Mouse (Mus musculus) embryonic stem cell, embryonic (primary cell): ENCODE data around the gene Dclre1a.
"Not testable (repeated sequence)": the region's sequence is repeated elsewhere in the genome, so short reads cannot be mapped to it uniquely, and the experiment has no call there.

Experiments used
- CTCF ChIA-PET, 4 experiments: fragments of 300-600 bp in 2 of 4; fragments of 350-600 bp in 2 of 4; sonication (Branson Sonifier 250); formaldehyde crosslinking; loops; one replicate each; lab custom pipeline; 2022; ENCODE audit warnings: inconsistent platforms in 2 of 4; lab: Charles Lee
- POLR2A ChIA-PET, 4 experiments: fragments of 300-600 bp in 2 of 4; fragments of 350-600 bp in 2 of 4; sonication (Branson Sonifier 250); formaldehyde crosslinking; loops; one replicate each; lab custom pipeline; 2022; ENCODE audit warnings: antibody characterized with exemption in 4 of 4, inconsistent platforms in 1 of 4; lab: Charles Lee

Dclre1a gene

DNA sequence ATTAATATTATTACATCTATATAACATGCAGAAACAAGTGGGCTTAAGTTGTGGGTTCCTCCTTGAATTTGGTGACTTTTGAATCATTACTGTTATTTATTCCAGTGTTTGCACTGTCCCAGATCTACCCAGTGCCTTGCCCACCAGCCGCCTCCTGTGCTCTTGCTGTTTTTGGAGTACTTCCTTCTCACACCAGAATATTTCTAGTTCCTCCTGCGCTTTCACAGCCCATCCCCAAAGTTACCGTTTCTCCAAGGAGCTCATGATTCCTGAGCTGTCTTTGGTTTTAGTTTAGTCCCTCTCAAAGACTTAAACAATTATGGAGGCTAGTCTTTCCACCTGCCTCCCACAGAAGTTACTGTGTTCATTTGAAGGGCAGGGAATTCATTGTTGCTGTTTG, 15.4 kb upstream of the Dclre1a start:
- CTCF ChIA-PET: no interaction called here
- POLR2A ChIA-PET: interaction anchor here in 2 of 4 experiments (0.6 kb wide), 2 partner anchors 50 to 51 kb away, joined by 3 to 5 read pairs; no protein-coding TSS in a partner anchor

GRCm38 (mm10) chr19:56562433-56563138, 14.6 kb upstream of the Dclre1a start:
- CTCF ChIA-PET: interaction anchor here in 1 of 4 experiments (0.6 kb wide), 1 partner anchor 67 kb away, joined by 4 read pairs; no protein-coding TSS in a partner anchor
- POLR2A ChIA-PET: interaction anchor here in 3 of 4 experiments (0.5 to 1.8 kb wide), 5 partner anchors 12 to 160 kb away, joined by 3 to 5 read pairs (median 5); partner anchors contain the start of genes Dclre1a (in 1 of the 3) and Nhlrc2 (in 1 of the 3)

- CTCF ChIA-PET: interaction anchor here in 1 of 4 experiments (0.5 kb wide), 1 partner anchor 20 kb away, joined by 3 read pairs; no protein-coding TSS in a partner anchor
- POLR2A ChIA-PET: interaction anchor here (0.5 to 0.7 kb wide), 6 partner anchors 8 to 1373 kb away, joined by 3 to 5 read pairs (median 3); no protein-coding TSS in a partner anchor
Measured at GRCm38 (mm10) chr19:56555972-56556371, 8.0 kb upstream of the Dclre1a start.

DNA sequence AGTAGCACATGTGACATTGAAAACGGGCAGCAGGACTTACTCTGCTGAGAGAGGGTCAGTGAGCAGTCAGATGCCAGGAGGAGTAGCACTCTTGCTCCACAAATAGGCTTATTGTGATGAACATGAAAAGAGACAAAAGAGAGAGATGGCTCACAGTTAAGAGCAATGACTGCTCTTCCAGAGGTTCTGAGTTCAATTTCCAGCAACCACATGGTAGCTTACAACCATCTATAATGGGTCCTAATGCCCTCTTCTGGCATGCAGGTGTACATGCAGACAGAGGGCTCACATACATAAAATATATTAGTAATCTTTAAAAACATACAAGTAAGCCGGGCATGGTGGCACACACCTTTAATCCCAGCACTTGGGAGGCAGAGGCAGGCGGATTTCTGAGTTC, 5.2 kb upstream of the Dclre1a start:
- ChIA-PET CTCF (no interaction called here), POLR2A (interaction anchor here in 1 of 4 experiments (1.5 kb wide), 1 partner anchor 12 kb away, joined by 3 read pairs; no protein-coding TSS in a partner anchor)

DNA sequence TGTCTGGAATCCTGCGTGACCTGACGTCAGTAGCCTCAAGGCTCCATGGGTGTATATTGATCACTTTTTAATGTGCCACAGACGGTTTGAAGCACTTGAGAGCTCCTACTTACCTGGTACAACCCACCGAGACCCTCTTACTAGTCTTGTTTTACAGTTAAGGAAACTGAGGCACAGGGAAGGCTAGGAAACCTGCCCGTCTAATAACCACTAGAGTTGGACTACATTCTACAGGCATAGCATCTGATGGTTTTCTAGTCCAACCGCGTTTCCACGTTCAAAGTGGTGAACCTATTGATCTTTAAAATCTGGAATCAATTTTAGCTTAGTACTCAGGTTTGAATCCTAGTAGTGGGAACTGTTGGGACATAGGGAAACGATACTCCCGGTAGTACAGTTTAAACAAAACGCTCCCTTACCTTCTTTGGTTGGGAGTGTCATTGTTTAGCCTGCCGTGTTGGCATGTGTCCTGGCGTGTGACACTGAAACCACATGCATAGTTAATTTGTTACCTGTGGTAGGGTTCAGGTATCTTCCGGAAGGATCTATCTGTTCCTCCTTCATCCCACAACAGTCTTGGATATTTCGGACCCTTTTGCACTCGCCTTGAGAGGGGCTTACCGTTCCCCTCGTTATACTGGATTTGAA, 1.1 kb upstream of the Dclre1a start:
- POLR2A ChIA-PET: interaction anchor here in 3 of 4 experiments (0.7 to 1.6 kb wide), 9 partner anchors 11 to 443 kb away, joined by 3 to 8 read pairs (median 4); no protein-coding TSS in a partner anchor
- CTCF ChIA-PET: interaction anchor here in 1 of 4 experiments (0.7 kb wide), 1 partner anchor 51 kb away, joined by 3 read pairs; no protein-coding TSS in a partner anchor

DNA sequence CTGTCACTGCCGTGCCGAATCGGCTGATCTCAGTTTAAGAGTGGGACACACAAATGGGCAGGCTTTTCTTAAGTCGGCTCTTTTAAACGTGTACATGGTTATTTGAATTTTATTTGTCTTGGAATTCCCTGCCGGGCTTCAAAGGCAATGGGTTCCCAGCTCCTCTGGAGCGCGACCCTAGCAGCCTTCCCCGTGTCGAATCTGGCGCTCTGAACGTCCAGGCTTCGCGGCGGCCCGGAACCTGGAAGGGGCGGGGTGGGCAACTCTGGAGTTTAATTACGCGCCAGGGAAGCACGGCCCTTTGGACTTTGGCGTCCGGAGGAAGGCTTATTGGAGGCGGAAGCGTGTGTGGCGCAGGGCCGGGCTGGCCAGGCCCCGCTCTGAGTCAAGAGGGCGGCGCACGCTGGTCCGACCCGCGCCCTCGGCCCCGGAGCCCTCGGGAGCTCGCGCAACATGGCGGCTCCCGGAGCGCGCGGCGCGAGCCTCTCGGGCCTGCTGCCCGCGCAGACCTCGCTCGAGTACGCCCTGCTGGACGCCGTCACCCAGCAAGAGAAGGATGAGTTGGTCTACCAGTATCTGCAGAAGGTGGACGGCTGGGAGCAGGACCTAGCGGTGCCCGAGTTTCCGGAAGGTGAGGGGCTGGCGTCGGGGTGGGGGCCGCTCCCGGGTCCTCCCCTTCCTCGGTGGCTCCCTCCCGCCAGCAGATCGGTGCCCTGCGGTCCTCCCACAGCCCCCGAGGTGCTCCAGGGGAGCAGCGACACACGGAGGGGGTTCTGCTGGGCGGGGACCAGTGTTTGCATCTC, 409 bp upstream of the Dclre1a start, which contains the start of gene Nhlrc2:
TSS of gene Nhlrc2 (plus strand) at position 32 of the 803 bp plus-strand sequence.
- ChIA-PET POLR2A (interaction anchor here (0.6 to 1.6 kb wide), 25 partner anchors 11 to 1386 kb away, joined by 3 to 8 read pairs (median 3); no protein-coding TSS in a partner anchor), CTCF (interaction anchor here in 2 of 4 experiments (0.6 to 0.7 kb wide), 2 partner anchors 50 to 117 kb away, joined by 3 to 5 read pairs; no protein-coding TSS in a partner anchor)

GRCm38 (mm10) chr19:56546031-56546430, 2.0 kb downstream of the Dclre1a start:
- ChIA-PET POLR2A (no interaction called here), CTCF (no interaction called here)

DNA sequence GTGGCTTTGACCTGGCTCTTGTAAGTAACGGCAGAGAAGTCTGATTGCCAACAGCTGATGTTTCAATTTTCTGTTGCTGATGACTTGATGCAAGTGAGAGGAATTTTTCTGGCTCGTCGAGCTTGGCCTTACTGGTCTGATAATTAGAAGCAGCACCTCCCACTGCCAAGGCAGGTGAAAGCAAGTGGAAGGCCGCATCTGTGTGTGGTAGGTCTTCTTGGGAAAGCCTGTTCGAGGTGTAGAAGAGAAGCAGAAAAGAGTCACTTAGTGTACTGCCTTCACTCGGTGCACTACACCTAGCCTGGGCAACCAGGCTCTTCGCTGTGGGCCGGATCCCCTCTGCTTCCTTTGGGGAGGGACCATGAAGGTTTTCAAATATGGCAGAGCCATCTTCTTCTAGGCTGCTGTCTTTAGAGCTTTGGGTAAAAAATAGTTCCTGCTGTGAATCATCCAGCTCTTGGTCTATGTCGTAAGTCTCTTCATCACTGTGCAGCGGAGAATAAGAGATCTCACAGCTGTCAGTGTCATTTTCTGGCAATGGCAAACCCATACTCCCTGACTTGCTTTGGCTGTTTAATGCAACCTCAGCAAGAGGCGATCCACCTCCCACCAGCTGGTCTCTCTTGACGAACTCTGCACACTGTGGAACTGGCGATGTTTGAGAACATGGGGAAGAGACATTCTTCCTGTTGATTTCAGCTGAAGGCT, 3.2 kb downstream of the Dclre1a start:
- CTCF ChIA-PET: no interaction called here
- POLR2A ChIA-PET: interaction anchor here in 2 of 4 experiments (0.7 to 0.8 kb wide), 2 partner anchors 11 to 63 kb away, joined by 3 read pairs; no protein-coding TSS in a partner anchor

DNA sequence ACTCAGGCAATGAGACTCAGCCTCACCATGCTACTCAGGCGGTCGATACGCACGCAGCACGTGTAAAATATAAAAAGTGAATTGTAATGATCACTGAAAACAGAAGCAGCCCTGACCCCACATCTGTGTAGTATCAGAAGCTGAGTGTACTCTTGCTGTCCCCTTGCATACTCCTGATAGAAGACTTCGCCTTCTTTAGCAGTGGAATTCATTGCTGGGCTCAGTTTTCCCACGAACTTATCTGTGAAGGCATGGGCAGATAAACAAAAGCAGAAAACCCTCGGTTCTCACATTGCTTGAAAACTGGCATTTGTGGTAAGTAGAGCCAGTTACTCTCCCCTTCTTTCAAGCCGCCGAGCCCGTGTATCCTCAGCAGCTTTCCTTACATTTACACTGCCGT, 4.7 kb downstream of the Dclre1a start:
- CTCF ChIA-PET: interaction anchor here in 1 of 4 experiments (0.8 kb wide), 1 partner anchor 143 kb away, joined by 3 read pairs; no protein-coding TSS in a partner anchor

GRCm38 (mm10) chr19:56535765-56536164, 12.3 kb downstream of the Dclre1a start:
- ChIA-PET POLR2A (interaction anchor here in 1 of 4 experiments (0.9 kb wide), 1 partner anchor 25 kb away, joined by 3 read pairs; no protein-coding TSS in a partner anchor), CTCF (no interaction called here)

More for the DNA sequence above, 4.7 kb downstream of the Dclre1a start:
- POLR2A ChIA-PET: interaction anchor here in 1 of 4 experiments (0.6 to 0.7 kb wide), 2 partner anchors 13 to 119 kb away, joined by 3 to 4 read pairs; no protein-coding TSS in a partner anchor

- POLR2A ChIA-PET: interaction anchor here in 1 of 4 experiments (0.6 kb wide), 1 partner anchor 94 kb away, joined by 4 read pairs; no protein-coding TSS in a partner anchor
Measured at GRCm38 (mm10) chr19:56535064-56535463, 13.0 kb downstream of the Dclre1a start.

DNA sequence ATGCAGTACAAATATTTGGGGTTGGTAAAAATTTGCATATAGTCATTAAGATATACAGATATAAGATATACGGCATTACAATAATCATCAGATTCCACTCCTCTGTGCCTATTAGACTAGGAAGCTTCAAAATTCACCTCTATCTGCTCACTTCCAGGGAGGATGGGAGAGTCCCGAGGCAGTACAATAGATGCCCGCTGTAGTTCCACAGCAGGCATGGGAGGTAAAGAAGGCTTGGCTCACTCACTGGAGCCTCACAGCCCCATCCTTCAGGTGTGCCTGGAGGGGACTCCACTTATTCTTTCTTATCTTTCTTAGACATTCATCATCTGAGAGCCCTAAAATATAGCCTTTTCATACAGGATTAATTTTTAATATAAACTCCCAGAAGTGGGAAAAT, 13.7 kb downstream of the Dclre1a start:
- ChIA-PET CTCF (no interaction called here), POLR2A (interaction anchor here in 2 of 4 experiments (0.6 to 0.9 kb wide), 2 partner anchors 11 to 95 kb away, joined by 3 to 4 read pairs; no protein-coding TSS in a partner anchor)

More at GRCm38 (mm10) chr19:56535064-56535463, 13.0 kb downstream of the Dclre1a start:
- CTCF ChIA-PET: interaction anchor here in 1 of 4 experiments (0.6 kb wide), 1 partner anchor 301 kb away, joined by 8 read pairs; no protein-coding TSS in a partner anchor

GRCm38 (mm10) chr19:56533291-56534071, 14.5 kb downstream of the Dclre1a start:
- ChIA-PET CTCF (no interaction called here), POLR2A (interaction anchor here in 1 of 4 experiments (0.9 to 1.0 kb wide), 2 partner anchors 11 to 229 kb away, joined by 3 read pairs; no protein-coding TSS in a partner anchor)

- ChIA-PET CTCF (no interaction called here), POLR2A (interaction anchor here in 1 of 4 experiments (1.1 to 1.6 kb wide), 2 partner anchors 9 to 16 kb away, joined by 4 to 5 read pairs; partner anchors contain the start of genes Dclre1a and Nhlrc2)
Measured at GRCm38 (mm10) chr19:56531251-56531650, 16.8 kb downstream of the Dclre1a start.

DNA sequence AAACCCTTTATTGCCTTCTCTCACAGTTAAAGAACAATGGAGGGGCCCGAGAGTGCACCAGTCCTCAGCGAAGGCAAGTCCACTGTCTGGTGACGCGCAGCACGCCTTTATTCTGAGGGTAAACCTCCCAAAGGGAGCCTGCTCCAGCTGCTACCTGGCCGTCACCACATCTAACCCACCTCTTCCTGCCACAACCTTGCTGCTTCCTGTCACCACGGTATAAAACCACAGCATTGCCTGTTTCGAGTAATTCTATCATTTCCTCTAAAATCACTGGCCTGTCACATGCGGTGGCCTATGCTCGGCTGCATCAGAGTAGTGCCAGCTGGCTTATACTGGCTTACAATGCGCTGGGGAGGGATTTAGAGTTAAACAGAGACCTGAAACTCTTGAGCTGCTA, 17.5 kb downstream of the Dclre1a start:
- POLR2A ChIA-PET: interaction anchor here in 3 of 4 experiments (0.6 to 1.6 kb wide), 4 partner anchors 9 to 198 kb away, joined by 3 to 6 read pairs (median 4); partner anchors contain the start of genes Dclre1a (in 1 of the 3) and Nhlrc2 (in 1 of the 3)

DNA sequence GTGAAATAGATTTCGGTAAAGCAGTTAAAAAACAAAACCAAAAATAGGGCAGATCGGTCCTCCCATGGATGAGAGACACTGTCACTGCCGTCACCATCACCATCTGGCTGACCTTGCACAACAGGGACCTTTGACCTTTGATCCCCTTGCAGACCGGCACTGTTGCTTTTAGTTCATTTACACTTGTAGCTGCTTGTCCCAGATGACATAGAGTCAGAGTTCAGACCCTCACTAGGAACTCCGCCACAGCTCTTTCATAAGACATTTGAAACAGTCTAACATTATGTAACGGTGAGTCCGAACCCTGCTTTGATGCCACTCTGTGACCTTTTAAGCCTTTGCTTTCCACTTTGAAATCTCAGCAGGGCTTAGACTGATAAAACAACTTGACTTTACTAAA, 28.6 kb downstream of the Dclre1a start:
- POLR2A ChIA-PET: interaction anchor here in 2 of 4 experiments (1.3 to 1.9 kb wide), 2 partner anchors 8 kb away, joined by 4 to 5 read pairs; no protein-coding TSS in a partner anchor
- CTCF ChIA-PET: not testable (repeated sequence)

More for the DNA sequence above, 17.5 kb downstream of the Dclre1a start:
- CTCF ChIA-PET: interaction anchor here in 1 of 4 experiments (0.7 kb wide), 1 partner anchor 620 kb away, joined by 3 read pairs; no protein-coding TSS in a partner anchor
